Mouse (Mus musculus): Measurements from ENCODE around the gene Vti1b.
A peak's percentile ranks its signal among the peaks of the same experiment; 100 is the strongest.

Gene Vti1b

DNA sequence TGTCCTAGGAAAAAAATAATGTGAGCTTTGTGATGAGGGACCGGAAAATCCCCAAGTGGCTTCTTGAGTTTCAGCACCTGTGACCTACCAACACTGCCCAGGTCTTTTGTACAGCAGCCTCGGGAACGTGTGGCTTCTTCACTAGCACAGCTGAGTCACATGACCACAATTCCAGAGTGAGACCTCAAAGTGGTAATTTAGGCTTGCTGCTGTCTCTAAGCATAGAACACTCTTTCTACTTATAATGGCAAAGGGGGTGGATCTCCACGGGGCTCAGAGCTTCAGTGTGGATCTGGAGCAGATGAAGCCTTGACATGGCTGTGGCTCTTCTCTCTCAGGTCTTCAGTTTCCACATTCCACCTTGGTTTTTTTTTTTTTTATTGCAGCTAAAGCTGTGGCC, 37.4 kb downstream of the Vti1b start:
- DNase-seq = no peak

DNA sequence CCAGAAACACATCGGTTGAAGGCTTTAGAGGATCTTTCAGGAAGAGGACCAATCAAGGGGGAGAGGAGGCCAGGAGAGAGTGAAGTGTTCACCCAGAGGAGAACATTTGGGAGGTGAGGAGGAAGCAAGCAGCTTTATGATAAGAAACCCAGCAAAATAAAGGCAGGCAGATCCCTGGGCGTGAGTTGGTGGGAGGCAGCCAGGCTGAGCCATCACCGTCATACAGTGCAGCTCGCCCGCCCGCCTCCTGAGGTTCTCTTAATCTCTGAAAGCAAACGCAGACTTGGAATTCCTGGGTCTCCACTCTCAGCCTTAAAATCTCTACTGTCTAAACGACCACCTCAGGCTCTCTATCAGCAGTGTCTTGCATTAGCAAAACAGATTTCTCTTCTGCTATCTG, 37.8 kb downstream of the Vti1b start:
- no peak for DNase-seq

DNA sequence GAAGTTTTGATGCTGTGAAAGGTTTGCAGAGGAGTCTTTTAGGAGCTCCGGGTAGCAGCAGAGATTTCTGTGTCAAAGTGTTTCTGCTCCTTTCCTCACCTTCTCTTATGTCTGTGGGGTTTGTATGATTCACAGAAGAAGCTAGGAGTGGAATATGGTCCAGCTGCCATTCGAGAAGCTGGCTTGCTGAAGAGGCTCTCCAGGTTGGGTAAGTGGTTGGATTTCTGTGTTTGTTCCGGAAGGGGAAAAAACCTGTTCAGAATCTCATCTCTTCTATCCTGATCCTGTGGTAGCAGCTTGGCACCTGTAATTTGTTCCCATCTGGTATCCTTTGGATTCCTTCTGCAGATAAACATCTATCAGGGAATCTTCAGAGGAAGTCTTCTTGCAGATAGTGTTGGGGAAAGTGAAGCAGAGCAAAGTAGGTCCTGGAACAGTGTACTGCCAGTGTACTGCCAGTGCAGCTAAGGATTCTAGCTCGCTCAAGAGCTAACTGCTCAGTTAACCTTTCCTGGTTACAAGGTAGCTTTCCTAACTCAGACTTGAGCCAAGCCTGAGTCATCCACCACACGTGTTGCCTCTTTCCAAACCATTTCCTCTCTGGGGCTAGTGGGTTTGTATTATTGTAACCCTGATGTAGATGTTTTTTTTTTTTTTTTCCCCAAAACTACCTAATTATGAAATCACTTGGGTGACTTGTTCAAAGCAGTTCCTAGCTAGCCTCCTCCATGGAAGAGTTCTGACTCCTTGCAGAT, 40.6 kb downstream of the Vti1b start:
- DNase-seq = no peak

DNA sequence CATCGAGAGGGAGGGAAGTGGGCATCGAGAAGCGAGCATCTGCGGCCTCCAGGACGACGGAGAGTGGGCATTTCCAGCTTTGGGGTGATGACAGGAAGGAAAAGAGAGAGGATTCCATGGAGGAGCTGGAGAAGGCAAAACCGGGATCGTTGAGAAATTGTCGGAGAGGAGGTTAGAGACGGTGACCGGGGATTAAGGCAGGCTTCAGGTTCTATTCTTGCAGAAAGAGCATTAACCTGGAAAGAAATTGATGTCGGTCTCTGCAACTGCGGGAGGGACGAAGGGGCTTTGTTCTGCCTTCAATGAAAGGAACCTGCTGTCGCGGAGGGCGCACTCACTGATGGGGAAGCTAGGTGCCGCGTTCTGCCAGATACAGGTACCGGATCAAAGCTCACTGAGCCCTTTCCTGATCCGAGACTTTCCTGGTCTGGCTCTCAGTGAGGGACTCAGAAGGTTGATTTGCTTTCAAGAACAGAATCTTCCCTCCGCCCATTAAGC, 41.2 kb downstream of the Vti1b start:
- peak; percentile 27 for DNase-seq

DNA sequence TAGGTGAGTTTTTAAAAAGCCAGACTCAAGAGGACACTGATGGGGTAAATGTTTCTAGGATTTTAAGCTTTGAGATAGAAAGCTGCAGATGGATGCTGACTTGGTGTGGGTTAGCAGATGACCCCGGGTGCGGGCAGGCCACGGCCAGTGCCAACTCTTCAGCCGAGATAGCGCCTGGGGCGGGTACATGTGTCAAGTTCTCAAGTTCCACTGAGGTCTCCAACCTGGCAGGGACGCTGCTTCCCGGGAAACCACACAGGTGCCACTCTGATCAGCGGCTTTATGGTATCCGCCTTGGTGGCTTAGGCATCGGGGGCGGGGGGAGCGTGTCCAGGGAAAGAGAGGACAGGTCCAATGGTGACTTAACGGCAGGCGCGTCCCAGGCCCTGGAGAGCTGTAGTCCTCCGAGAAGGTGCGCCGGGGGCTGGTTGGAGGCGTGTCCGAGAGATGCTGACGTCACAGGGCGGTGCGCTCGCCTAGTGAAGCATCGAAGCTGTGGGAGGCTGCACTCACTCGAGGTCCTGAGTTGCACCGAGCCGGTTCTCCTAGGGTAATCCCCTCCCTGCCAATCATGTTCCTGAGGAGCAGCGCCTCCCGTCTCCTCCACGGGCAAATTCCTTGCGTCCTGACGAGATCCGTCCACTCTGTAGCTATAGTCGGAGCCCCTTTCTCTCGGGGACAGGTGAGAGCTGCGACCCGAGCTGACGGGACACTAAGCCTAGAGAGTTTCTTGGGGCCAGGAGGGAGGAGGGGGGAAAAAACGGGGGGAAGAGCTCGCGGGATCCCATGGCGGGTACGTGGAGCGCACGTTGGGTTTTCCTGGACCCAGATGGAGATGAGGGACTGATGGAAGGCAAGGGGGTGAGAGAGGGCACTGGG, 41.9 kb downstream of the Vti1b start, which contains the start of gene Arg2:
Gene Arg2 (plus strand): TSS at position 479 of the 879 bp plus-strand sequence.
- DNase-seq = peak; percentile 85

DNA sequence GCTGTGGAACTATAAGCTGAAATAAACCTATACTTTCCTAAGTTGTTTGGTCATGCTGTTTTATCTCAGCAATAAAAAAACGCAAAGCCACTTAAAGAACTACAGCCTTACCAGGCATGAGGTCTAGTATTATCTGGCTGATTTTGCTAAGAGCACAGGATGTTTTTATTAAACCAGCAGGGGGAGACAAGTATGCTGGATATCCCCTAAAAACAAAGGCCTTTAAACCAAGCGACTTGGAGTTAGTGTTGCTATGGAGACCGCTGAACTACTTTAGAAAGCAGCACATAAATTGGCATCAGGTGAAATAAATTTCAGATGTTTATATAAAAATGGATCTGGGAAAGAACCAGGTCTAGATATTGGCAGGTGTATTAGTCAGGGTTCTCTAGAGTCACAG, 49.6 kb downstream of the Vti1b start:
- peak; percentile 53 for DNase-seq

DNA sequence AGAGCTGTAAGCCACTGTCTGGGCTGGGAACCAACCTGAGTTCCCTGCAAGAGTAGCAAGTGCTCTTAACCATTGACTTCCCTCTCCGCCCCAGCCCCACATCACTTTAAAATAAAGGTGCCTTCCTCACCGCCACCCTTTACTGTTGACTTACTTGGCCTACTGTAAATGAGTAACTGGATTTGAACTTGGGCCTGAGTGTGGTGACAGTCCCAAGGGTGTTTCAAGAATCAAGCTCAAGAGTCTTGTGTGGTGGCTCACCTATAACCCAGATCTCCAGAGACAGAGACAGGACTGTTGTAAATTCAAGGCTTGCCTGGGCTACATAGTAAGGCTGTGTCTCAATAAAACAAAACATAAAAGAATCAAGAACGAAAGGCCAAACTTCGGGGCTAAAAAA, 53.5 kb downstream of the Vti1b start:
- no peak for DNase-seq

Data from retina, postnatal 1 day (tissue).